Mouse (Mus musculus) urinary bladder, postnatal 36 days (tissue): ENCODE data around the gene Adcy4.
A peak's percentile ranks its signal among the peaks of the same experiment; 100 is the strongest.

Experiments used
- DNase-seq, 2 experiments: peaks; one replicate each; pipeline ENCODE4 v3.0.0; 2022; ENCODE audit warnings: low spot score in 2 of 2, mixed read lengths in 1 of 2

The Adcy4 gene

DNA sequence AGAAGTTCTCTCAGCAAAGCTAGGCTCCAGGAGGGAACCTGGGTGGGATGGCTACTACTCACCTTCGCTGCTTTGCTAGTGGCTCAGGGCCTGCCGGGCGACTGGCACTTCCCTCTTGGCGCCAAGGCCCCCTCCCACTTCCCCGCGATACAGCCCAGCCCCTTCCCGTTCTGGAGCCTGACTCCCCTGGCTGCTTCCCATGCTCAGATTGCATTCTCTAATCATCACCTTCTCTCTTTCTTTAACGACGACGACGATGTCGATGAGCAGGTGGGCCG, at the start of gene Adcy4:
Gene Adcy4, minus strand, starts transcription at position 138 of the 278 bp plus-strand sequence.
- peak in 1 of 2 experiments; percentile 2 for DNase-seq

DNA sequence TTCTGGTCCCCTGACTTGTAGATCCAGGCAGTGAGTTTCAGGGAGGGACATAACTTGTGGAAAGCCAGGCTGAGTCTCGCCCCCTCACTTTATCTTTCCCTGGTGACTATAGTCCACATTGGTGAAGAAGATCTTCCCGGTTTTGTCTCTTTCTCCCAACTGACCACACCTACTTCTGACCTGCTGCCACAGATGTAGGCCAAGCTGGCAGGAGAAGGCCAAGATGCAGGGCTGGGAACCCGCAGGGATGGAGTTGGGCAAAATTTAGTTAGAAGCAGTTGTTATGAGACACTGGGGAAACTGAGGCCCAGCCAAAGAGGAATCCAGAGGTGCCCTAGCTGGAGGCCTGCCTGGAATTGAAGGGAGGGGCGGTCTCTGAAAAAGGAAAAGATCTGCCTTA, 49.2 kb upstream of the Adcy4 start:
- DNase-seq = no peak

DNA sequence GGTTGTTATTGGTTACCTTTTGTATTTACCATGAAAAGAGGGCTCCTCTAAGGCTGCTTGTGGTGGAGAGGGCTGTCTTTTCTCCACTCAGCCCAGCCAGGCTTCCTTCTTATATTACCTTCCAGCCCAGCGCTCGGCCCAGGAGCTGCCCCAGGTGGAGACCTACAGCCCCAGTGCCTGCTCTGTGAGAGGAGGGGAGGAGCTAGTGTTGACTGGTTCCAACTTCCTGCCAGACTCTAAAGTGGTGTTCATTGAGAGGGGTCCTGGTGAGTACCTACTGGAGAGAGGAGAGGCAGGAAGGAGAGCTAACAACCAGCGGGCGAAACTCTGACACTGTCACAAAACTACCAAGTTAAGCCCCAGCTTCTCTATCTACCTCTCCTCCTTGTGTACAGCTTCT, 46.4 kb upstream of the Adcy4 start:
- no peak for DNase-seq

DNA sequence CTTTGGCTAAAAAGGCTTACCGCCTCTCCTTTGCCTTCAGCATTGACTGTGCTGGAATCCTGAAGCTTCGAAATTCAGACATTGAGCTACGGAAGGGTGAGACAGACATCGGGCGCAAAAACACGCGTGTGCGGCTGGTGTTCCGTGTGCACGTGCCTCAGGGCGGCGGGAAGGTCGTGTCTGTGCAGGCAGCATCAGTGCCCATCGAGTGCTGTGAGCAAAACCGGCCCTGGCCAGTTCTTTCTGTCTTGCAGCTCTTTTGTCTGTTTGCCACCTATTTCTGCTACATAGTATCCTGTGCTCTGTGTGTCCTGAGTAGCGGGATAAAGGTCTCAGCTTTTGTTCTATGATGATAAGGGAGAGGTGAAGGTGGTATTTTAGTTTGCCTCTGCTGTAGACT, 46.0 kb upstream of the Adcy4 start:
- no peak for DNase-seq

DNA sequence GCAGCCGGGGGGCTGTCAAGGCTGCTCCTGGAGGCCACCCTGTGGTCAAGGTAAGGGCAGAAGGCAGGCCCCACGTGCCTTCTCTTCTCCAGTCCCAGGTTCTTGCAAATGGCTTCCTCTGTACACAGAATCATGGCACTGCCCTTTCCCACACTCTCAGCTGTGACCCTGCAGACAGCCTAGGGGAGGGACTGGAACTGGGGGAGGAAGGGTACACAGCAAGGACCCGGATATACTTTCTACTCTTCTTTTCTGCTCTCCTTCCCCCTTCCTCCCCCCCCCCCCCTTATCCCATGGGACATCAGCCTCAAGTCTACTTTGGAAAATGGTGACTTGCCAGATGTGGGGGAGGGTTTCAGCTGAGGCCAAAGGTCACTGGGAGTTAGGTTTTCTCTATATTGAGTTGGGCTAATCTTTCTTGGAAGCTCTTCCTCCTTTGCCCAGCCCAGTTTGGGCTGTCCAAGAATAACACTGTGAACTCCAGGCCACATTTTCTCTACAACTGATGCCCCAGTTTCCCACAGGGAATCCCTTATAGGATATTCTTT, 44.9 kb upstream of the Adcy4 start:
- no peak for DNase-seq

DNA sequence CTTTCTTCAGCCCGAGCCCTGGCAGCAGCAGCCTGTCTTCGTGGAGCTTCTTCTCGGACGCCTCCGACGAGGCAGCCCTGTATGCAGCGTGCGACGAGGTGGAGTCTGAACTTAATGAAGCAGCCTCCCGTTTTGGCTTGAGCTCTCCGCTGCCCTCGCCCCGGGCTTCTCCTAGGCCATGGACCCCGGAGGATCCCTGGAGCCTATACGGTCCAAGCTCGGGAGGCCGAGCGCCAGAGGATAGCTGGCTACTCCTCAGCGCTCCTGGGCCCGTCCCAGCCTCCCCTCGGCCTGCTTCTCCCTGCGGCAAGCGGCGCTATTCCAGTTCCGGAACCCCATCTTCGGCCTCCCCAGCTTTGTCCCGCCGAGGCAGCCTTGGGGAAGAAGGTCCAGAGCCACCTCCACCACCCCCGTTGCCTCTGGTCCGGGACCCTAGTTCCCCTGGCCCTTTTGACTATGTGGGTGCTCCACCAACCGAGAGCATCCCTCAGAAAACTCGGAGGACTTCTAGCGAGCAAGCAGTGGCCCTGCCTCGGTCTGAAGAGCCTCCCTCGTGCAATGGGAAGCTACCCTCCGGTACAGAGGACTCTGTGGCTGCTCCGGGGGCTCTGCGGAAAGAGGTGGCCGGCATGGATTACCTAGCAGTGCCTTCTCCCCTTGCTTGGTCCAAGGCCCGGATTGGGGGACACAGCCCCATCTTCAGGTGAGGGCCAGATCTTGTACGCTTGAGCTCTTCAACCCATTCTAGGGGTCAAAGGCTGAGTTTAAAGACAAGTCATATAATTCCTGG, 42.9 kb upstream of the Adcy4 start:
- no peak for DNase-seq

DNA sequence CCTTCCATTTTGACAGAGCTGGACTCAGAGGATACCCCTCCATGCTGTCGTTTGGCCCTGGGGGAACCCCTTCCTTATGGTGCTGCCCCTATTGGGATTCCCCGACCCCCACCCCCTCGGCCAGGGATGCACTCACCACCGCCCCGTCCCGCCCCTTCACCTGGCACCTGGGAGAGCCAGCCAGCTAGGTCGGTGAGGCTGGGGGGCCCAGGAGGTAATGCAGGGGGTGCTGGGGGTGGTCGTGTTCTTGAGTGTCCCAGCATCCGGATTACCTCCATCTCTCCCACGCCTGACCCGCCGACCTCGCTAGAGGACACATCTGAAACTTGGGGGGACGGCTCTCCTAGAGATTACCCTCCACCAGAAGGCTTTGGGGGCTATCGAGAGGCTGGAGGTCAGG, 42.2 kb upstream of the Adcy4 start:
- DNase-seq = no peak

DNA sequence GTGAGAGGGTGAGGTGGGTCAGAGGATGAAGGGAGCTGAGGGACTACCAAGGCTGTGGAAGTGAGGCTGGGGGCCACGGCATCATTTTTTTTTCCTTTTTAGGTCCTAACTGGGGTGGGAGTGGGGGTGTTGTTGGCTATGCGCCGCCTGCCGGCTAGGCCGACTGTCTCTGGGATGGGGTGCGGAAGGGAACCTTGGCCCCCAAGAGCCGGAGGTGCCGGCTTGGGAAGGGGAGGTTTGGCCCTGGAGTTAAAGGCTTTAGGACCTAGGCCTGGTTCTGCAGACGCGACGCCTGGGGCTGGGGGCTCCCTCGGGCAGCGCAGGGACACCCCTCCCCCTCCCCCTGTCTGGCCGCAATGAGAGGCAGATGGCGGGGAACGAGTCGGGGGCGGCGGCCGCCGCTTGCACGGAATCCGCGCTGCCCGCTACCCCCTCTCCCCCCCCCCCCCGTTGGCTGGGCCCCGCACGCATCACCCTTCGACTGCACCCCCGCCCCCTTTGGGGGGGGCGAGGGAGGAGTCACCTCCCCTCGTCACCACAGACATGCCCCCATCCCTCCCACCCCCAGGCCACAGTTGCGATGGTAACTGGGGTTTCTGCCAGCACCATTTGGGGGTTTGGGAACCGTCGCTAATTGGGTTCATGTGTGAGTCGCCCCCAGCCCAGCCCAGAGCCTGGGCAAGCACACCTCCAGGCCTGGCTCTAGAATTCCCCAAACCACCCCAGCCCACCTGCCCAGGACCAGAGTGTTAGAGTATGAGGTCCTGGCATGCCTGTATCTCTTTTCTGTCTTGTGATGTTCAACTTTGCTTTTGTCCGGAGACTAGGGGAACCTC, 41.5 kb upstream of the Adcy4 start:
- DNase-seq = no peak

DNA sequence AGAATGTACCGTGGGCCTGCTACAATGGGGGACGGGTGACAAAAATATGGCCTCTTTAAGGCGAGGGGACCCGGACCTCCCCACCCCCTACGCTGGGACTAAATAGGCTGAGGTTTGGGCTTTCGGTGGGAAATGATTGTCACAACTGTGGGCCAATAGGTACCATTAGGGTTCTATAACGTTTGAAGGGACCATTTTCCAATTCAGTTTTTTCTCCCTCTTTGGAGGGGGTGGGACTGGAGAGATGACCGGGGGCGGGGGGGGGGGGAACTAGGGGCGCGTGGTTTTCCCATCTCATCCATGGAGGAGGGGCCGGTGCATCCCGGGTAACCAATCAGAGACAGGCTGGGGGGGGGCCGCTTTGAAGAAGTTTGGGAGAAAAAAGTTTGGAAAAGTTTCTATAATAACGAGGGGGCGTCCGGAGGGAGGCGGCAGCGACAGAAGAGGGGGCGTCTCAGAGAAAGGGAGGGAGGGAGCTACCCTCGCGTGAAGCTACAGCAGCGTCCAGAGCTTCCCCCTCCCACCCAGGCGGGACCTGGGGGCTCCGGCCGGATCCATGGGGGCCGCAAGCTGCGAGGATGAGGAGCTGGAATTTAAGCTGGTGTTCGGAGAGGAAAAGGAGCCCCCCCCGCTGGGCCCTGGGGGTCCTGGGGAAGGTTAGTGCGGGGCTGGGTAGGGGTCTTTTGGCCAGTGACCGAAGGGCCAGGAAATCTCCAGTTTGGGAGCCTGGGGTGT, 40.8 kb upstream of the Adcy4 start:
- DNase-seq = peak in 1 of 2 experiments; percentile 10

DNA sequence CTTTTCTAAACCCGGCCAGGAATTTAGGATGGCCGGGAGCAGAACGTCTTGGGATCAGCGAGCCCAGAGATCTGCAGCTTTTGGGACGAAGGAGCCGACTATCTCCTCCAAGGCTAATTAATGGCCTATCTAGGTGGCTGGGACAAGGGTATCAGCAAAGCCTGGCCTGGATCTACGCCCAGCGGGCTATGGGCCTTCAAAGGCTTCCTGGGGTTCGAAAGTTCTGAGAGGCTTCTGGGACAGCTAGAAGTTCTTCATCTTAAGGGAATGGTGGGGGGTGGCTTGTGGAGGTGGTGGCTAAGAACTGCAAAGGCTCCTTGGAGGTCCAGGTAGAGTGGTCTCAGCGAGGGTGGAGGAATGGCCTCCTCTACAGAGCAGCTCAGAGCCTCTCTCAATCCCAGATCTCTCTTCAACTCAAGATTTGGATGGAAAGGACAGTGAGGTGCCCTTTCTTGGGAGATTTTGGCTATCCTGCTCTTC, 40.1 kb upstream of the Adcy4 start:
- DNase-seq = peak; percentile 24 to 38

DNA sequence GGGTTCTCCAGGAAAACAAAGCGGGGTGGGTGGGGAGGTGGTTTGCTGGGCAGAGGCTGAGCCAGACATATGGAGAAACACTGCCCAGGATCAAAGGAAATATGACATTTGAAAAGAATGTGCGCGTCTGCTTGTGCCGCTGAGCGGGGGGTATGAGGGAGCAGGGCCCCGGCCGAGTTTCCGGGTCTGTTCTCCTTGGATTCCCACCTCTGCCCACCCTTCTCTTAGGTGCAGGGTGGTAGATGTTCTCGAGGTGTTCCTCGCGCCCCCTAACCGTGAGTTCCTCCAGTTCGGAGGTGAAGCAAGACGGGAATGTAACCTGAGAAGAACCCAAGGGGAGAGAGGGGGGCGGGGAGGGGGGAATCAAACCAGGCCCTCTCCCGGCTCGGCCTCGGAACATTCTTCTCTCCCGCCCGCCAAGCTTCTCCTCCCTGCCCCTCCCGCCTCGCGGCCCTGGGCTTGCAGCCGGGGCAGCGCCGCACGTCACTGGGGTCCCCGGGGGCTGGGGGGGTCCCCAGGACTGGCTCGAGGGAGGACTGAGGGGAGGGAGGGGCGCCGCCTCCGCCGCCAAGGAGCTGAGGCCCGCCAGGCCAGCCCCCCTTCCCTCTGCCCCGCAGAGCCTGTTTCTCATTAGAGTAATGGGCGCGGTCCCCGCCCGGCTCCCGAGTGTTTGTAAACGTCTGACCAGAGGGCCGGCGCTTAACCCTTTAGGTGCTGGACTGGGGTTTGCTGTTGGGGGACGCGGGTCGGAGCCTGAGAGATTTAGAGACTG, 39.3 kb upstream of the Adcy4 start, which contains the start of gene Nfatc4:
Gene Nfatc4, plus strand, starts transcription at position 154 of the 772 bp plus-strand sequence.
- peak; percentile 80 to 83 for DNase-seq

DNA sequence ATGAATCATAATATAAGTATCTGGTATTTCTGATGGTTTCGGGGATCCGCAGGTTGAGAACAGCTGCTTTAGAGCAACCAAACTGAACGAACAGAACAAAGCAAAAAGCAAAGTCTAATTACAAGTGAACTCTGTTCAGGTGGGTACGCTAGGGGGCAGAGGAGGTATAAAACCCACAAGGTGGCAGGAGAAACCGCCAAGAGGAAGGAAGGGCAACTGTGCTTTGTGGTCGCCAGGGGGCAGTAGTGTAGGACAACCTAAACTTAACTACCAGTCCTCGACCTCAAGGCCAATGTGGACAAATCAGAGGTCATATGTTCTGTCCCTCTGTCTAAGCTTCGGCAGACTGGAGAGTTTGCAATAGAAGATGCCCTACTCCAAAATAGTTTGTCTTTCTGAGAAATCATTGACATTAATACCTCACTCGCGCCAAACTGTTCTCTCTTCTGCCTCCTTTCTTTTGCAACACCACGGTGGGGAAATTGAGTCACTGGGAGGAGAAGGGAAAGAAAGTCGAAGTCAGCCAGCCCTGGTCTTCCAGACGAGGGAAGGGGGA, 38.6 kb upstream of the Adcy4 start:
- peak; percentile 67 to 81 for DNase-seq

DNA sequence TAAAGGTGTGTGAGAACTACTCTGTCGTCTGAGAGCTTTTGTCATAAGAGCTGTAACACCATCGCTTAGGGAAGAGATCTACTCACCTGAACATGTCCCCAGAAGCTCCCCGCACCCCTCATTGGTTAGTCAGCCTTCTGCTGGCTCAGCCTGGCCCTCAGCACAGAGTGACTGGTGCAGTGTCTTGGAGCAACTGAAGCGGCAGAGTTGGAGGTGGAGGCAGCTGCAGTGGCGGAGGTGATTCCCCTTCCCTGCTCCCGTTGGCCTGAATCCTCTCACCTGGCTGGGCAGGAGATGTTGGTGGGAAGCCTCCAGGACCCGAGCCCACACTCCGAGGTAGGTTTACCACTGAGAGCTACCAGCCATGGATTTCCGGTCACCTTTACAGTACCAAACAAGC, 36.7 kb upstream of the Adcy4 start:
- DNase-seq = no peak

DNA sequence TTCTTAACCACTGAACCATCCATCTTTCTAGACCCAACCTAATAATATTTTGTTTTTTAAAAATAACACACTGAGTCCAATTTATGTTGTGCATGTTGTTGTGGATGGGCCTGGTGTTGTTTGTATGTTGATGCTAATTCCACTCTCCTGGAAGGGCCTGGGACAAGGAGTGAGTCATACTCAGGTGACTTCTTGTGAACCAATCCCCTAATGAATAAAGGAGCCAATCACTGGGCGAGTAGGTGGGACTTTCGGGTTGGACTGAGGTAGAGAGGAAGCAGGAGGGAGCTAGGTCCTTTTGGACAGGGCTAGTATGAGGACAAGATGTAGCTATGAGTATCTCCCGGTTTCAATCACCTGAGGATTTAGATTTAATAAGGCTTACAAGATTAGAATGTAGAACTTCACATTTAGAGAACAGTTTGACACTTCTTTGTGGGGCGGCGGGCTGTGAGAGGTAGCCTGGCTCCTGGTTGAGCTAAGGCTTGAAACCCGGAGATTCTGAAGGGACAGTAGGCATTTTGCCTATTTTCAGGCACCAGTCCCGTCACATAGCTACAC, 36.0 kb upstream of the Adcy4 start:
- DNase-seq = no peak

DNA sequence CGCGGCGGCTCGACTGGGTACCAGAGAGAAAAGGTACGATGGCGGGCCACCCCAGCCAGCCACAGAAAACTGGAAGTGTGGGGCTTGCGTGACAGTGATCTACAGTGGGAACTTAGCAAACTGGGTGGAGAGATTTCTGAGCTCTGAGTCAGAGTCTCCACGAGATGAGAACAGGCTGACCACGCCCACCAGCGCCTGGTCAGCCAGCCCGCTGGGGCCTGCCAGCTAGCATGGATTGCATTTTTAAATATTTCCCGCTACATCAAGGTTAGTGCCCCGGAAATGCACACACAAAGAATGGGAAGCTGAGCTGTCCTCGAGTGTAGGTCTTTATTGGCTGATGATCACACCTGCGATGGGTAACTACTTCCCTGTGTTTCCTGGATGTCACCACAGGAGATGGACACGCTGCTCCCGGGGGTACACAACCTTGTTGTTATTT, 31.4 kb upstream of the Adcy4 start:
- peak; percentile 72 to 82 for DNase-seq

DNA sequence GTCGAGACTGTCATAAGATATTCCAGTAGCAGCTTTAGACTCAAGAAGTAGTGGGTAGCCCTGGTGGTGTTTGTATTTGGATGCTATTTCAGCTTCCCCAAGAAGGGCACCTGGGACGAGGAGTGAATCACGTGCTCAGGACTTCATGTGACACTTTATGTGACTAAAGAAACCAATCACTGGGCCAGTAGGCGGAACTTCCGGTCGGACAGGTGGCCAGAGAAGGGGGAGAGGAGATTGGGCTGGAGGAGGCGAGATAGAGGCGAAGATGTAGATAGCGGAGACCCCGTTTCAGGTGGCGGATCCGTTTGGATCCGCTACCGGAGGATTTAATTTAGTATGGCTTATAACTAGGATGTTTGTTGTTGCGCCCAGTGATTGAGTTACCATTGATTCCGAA, 31.0 kb upstream of the Adcy4 start:
- DNase-seq = peak; percentile 67 to 76

DNA sequence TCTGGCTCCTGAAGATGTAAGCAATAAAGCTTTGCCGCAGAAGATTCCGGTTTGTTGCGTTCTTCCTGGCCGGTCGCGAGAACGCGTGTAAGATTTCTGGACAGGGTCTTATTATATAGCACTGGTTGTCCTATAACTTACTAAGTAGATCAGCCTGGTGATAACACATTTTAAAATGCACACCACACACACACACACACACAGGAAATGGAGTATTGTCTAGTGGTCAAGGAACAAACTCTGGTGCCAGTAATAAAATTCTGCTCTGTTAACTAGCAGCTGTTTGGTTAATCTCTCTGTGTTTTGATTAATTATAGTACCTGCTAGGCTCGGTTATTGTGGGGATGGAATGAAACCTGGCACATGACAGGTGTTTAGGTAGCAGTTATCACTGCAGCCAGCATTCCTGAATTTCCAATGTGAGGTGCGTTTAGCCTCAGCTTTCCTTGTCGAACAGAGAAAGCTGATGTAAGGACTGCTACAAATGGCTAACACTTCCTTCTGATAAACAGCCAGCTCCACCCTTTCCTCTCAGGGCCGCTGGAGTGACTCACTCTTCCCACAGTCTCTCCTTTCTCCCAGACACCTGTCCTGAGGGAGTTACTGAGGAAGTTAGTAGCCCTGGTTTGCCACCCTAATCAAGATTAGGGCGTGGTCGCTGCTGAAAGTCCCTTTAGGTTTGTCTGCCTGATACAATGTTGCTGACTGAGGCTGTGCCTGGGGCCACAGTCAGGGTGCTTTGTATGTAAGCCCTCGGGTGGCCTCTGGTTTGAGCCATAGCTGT, 11.7 kb upstream of the Adcy4 start:
- DNase-seq = peak in 1 of 2 experiments; percentile 4

DNA sequence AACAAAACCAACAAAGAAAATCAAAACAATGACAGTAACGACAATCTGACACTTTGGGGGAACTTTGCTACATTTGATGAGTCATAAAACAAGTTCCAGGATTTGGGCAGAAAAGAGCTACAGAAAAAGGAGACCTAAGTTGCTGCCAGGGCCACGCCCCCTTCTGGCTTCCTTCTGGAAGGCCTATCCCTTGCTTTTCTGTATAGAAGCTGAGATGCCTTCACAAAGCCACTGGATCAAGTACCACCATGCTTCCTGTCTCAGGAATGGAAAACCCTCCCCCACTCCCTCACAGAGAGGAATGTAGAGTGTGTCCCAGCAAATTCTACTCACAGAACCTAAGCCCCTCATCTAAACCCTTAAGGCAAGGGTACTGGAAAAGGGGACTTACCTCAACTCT, 10.1 kb upstream of the Adcy4 start:
- peak in 1 of 2 experiments; percentile 0 for DNase-seq

DNA sequence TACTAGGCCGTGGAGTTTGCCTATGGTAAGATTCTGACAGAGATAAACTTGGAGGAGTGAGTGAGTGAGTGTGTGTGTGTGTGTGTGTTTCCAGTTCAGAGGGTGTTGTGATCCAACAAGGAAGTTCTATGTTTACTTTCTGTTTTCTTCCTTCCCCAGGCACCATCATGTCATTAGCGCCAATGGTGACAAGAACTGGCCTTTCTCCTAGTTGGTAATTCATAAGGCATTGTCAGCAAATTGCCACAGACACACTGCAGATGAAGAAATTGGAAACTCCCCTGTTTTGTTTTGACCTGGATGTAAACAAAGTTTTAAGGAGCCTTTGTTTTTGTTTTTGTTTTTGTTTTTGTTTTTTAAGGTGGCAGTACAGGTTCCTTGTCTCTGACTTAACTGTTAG, 9.6 kb upstream of the Adcy4 start:
- DNase-seq = no peak
